In the genomic region with DNA sequence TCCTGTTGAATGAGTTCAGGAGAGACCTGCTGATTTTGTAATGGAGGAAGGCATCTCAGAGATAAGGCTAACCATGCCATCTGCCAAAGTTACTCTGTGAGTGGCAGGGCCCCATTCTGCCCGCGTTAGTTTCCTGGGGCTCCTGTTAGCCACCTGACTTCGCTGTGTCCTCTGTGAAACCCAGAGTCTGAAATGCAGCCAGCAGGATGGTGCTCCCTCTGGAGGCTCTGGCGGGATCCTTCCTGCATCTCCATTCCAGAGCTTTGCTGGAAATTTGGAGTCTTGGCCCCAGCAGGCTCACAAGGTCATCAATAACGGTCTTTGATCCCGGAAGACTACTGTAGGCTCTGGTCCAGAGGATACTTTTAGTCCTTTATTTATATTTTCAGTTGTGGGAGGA, we compare ENCODE assay signal across 11 mouse cellular contexts. TPM values are rescaled to one million over a fixed set of nuclear protein-coding genes. Genes with fewer than 3 reads are reported as not detected.
A peak's percentile ranks its signal among the peaks of the same experiment; 100 is the strongest.
DNase-seq lines count a peak whose midpoint lies in the region; ATAC-seq and TF ChIP-seq lines count a peak whose summit lies in the region.
"Had no signal": no experiment of that assay in that cellular context is flagged by ENCODE, and none has a peak within 500 bp of the region (broad histone marks: within the 10 kb centered on the region; RNA-seq: fewer than 3 reads in every experiment).

No protein-coding gene starts in this region.

- no peak overlapping the region for H3K4me3 ChIP-seq in forebrain, postnatal 0 days (ENCODE audit: low read depth, low read length)
- no peak overlapping the region for H3K4me3 ChIP-seq in forebrain, embryonic 15.5 days
- no peak overlapping the region for H3K4me3 ChIP-seq in midbrain, postnatal 0 days (ENCODE audit: low read depth, low read length)
- no peak overlapping the region for H3K4me3 ChIP-seq in midbrain, embryonic 13.5 days (replicated peaks)
- H3K4me3 ChIP-seq in heart, embryonic 12.5 days: no peak overlapping the region
- no peak overlapping the region for H3K4me3 ChIP-seq in olfactory bulb, adult 2 months (ENCODE audit: insufficient read depth, low read depth, low read length)
- no peak overlapping the region for H3K4me3 ChIP-seq in hindbrain, embryonic 14.5 days (replicated peaks; ENCODE audit: low read length)

- no peaks in the 10 kb centered on the region for H3K4me1 ChIP-seq in forebrain, postnatal 0 days (ENCODE audit: insufficient read depth)
- H3K4me1 ChIP-seq in forebrain, embryonic 15.5 days: no peaks in the 10 kb centered on the region
- no peaks in the 10 kb centered on the region for H3K4me1 ChIP-seq in midbrain, postnatal 0 days (ENCODE audit: insufficient read depth, low read length)
- no peaks in the 10 kb centered on the region; the same call in 1 of the 2 replicates for H3K4me1 ChIP-seq in midbrain, embryonic 13.5 days (replicated peaks)
- H3K4me1 ChIP-seq in heart, embryonic 12.5 days (replicated peaks): 0 out of 2 replicates have a peak, but pooled peaks cover 4% of the 10 kb centered on the region
- H3K4me1 ChIP-seq in olfactory bulb, adult 2 months (ENCODE audit: control insufficient read depth, insufficient read depth, low read length): peaks cover 16% of the 10 kb centered on the region; the same call in 1 of the 2 replicates
- H3K4me1 ChIP-seq in hindbrain, embryonic 14.5 days (replicated peaks; ENCODE audit: control insufficient read depth, insufficient read depth, low read length): no peaks in the 10 kb centered on the region; the same call in 1 of the 2 replicates

- TF ChIP-seq CTCF in forebrain, postnatal 0 days (IDR thresholded peaks at IDR 0.05; ENCODE audit: low read depth): peak; percentile 46
- TF ChIP-seq CTCF in midbrain, postnatal 0 days (IDR thresholded peaks at IDR 0.05): peak; percentile 59
- TF ChIP-seq CTCF in olfactory bulb, adult 2 months (IDR thresholded peaks at IDR 0.05; ENCODE audit: insufficient read depth, low read depth, low read length): peak; percentile 18; the same call in 1 of the 2 replicates

- no peaks in the 10 kb centered on the region for H3K9me3 ChIP-seq in forebrain, postnatal 0 days (ENCODE audit: low read length)
- no peaks in the 10 kb centered on the region for H3K9me3 ChIP-seq in forebrain, embryonic 15.5 days
- no peaks in the 10 kb centered on the region for H3K9me3 ChIP-seq in midbrain, postnatal 0 days (ENCODE audit: low read length)
- H3K9me3 ChIP-seq in midbrain, embryonic 13.5 days: no peaks in the 10 kb centered on the region
- 0 out of 2 replicates have a peak, but pooled peaks cover 5% of the 10 kb centered on the region for H3K9me3 ChIP-seq in heart, embryonic 12.5 days (replicated peaks)
- no peaks in the 10 kb centered on the region for H3K9me3 ChIP-seq in hindbrain, embryonic 14.5 days (ENCODE audit: control insufficient read depth, low read length)

- WGBS in forebrain, postnatal 0 days: 27% methylated on average over 6 of the region's 6 CpGs
- WGBS in forebrain, embryonic 15.5 days: 42% methylated on average over 6 of the region's 6 CpGs
- WGBS in midbrain, postnatal 0 days: 33% methylated on average over 6 of the region's 6 CpGs
- 38% methylated on average over 6 of the region's 6 CpGs for WGBS in midbrain, embryonic 13.5 days
- WGBS in heart, embryonic 12.5 days: 15% methylated on average over 6 of the region's 6 CpGs
- WGBS in olfactory bulb, adult 2 months: 34% methylated on average over 6 of the region's 6 CpGs
- 36% methylated on average over 6 of the region's 6 CpGs for WGBS in hindbrain, embryonic 14.5 days

- no peak overlapping the region for H3K27ac ChIP-seq in forebrain, postnatal 0 days (ENCODE audit: low read depth, low read length)
- no peak overlapping the region for H3K27ac ChIP-seq in forebrain, embryonic 15.5 days (replicated peaks)
- H3K27ac ChIP-seq in midbrain, postnatal 0 days (ENCODE audit: low read depth, low read length): no peak overlapping the region
- no peak overlapping the region for H3K27ac ChIP-seq in midbrain, embryonic 13.5 days
- H3K27ac ChIP-seq in heart, embryonic 12.5 days (ENCODE audit: poor library complexity, severe bottlenecking): no peak overlapping the region
- H3K27ac ChIP-seq in olfactory bulb, adult 2 months (ENCODE audit: insufficient read depth, low read depth, low read length): no peak overlapping the region
- H3K27ac ChIP-seq in hindbrain, embryonic 14.5 days: no peak overlapping the region

- no peak overlapping the region for H3K4me2 ChIP-seq in forebrain, postnatal 0 days (ENCODE audit: low read depth)
- H3K4me2 ChIP-seq in forebrain, embryonic 15.5 days (replicated peaks): no peak overlapping the region
- H3K4me2 ChIP-seq in midbrain, postnatal 0 days (ENCODE audit: low read depth, low read length, poor library complexity, severe bottlenecking): no peak overlapping the region
- H3K4me2 ChIP-seq in midbrain, embryonic 13.5 days (replicated peaks): no peak overlapping the region
- H3K4me2 ChIP-seq in heart, embryonic 12.5 days: peak overlapping the region; percentile 33
- no peak overlapping the region for H3K4me2 ChIP-seq in hindbrain, embryonic 14.5 days (replicated peaks)

- H3K9ac ChIP-seq in forebrain, postnatal 0 days: no peak overlapping the region
- no peak overlapping the region for H3K9ac ChIP-seq in forebrain, embryonic 15.5 days (replicated peaks)
- H3K9ac ChIP-seq in midbrain, postnatal 0 days (replicated peaks; ENCODE audit: low read length, poor library complexity, severe bottlenecking): no peak overlapping the region
- H3K9ac ChIP-seq in midbrain, embryonic 13.5 days (replicated peaks): no peak overlapping the region
- H3K9ac ChIP-seq in heart, embryonic 12.5 days: no peak overlapping the region
- H3K9ac ChIP-seq in hindbrain, embryonic 14.5 days: no peak overlapping the region

- H3K27me3 ChIP-seq in forebrain, postnatal 0 days (ENCODE audit: insufficient read depth, low read length): no peaks in the 10 kb centered on the region
- no peaks in the 10 kb centered on the region for H3K27me3 ChIP-seq in forebrain, embryonic 15.5 days
- no peaks in the 10 kb centered on the region for H3K27me3 ChIP-seq in midbrain, postnatal 0 days (ENCODE audit: insufficient read depth, low read length)
- H3K27me3 ChIP-seq in midbrain, embryonic 13.5 days: no peaks in the 10 kb centered on the region
- no peaks in the 10 kb centered on the region; the same call in 1 of the 2 replicates for H3K27me3 ChIP-seq in heart, embryonic 12.5 days (replicated peaks)
- no peaks in the 10 kb centered on the region for H3K27me3 ChIP-seq in hindbrain, embryonic 14.5 days (ENCODE audit: control insufficient read depth, insufficient read depth, low read length)
- H3K27me3 ChIP-seq: CH12.LX had no signal

- no peak for ATAC-seq in forebrain, postnatal 0 days
- ATAC-seq in forebrain, embryonic 15.5 days (replicated peaks): no peak
- no peak for ATAC-seq in midbrain, postnatal 0 days (ENCODE audit: low FRiP score)
- ATAC-seq in midbrain, embryonic 13.5 days: no peak
- ATAC-seq in heart, embryonic 12.5 days (ENCODE audit: insufficient number of reproducible peaks, low FRiP score): no peak
- ATAC-seq in hindbrain, embryonic 14.5 days (ENCODE audit: low FRiP score): no peak

- DNase-seq in forebrain, postnatal 0 days: no peak
- peak; percentile 30 for DNase-seq in midbrain, postnatal 0 days (ENCODE audit: low spot score)
- no peak for DNase-seq in yolk sac, embryonic 10.5 days (ENCODE audit: low spot score)
- no peak for DNase-seq in hindbrain, embryonic 14.5 days (ENCODE audit: low spot score)

- no peak for TF ChIP-seq POLR2A in olfactory bulb, adult 2 months (IDR thresholded peaks at IDR 0.05; ENCODE audit: insufficient read depth, low read depth, low read length)

- no peaks in the 10 kb centered on the region for H3K36me3 ChIP-seq in forebrain, postnatal 0 days (ENCODE audit: insufficient read depth)
- H3K36me3 ChIP-seq in forebrain, embryonic 15.5 days: no peaks in the 10 kb centered on the region
- H3K36me3 ChIP-seq in midbrain, postnatal 0 days (ENCODE audit: insufficient read depth, low read length): no peaks in the 10 kb centered on the region
- no peaks in the 10 kb centered on the region for H3K36me3 ChIP-seq in midbrain, embryonic 13.5 days
- H3K36me3 ChIP-seq in heart, embryonic 12.5 days: 0 out of 2 replicates have a peak, but pooled peaks cover 2% of the 10 kb centered on the region
- H3K36me3 ChIP-seq in hindbrain, embryonic 14.5 days (replicated peaks; ENCODE audit: control insufficient read depth, insufficient read depth): no peaks in the 10 kb centered on the region

RNA-seq across cellular contexts. Expression of a gene that starts 28.7 kb away (rescaled TPM):
- total RNA-seq in forebrain, postnatal 0 days (2014; rRNA removed): 1.5 and 4.0 TPM in 2 replicates
- polyA plus RNA-seq in forebrain, postnatal 0 days (2015; fragmentation: Nextera tagmentation; extraction: Ambion mirVana): 1.4 and 1.5 TPM in 2 replicates
- polyA plus RNA-seq in forebrain, embryonic 15.5 days (2015; fragmentation: Nextera tagmentation; extraction: Ambion mirVana): 0.98 and 1.1 TPM in 2 replicates
- total RNA-seq in midbrain, postnatal 0 days (2014; rRNA removed): 1.9 and 2.9 TPM in 2 replicates
- 1.1 and 1.3 TPM in 2 replicates for polyA plus RNA-seq in midbrain, postnatal 0 days (2015; fragmentation: Nextera tagmentation; extraction: Ambion mirVana)
- polyA plus RNA-seq in midbrain, embryonic 13.5 days (2015; fragmentation: Nextera tagmentation; extraction: Ambion mirVana): 0.36 and 0.50 TPM in 2 replicates
- 5.4 and 5.5 TPM in 2 replicates for polyA plus RNA-seq in heart, embryonic 12.5 days (2016; fragmentation: Nextera tagmentation; extraction: Ambion mirVana)
- polyA plus RNA-seq in olfactory bulb, adult 2 months (2012; ENCODE audit: insufficient read depth, insufficient read length, low replicate concordance, missing spikeins): not detected in 2 replicates
- polyA plus RNA-seq in hindbrain, embryonic 14.5 days (2014; fragmentation: Nextera tagmentation; extraction: Ambion mirVana): 0.63 and 1.3 TPM in 2 replicates

RNA-seq across cellular contexts. Expression of a gene that starts 34.5 kb away (rescaled TPM):
- not detected in 2 replicates for total RNA-seq in forebrain, postnatal 0 days (2014; rRNA removed)
- polyA plus RNA-seq in forebrain, postnatal 0 days (2015; fragmentation: Nextera tagmentation; extraction: Ambion mirVana): not detected in 2 replicates
- not detected in 2 replicates for polyA plus RNA-seq in forebrain, embryonic 15.5 days (2015; fragmentation: Nextera tagmentation; extraction: Ambion mirVana)
- total RNA-seq in midbrain, postnatal 0 days (2014; rRNA removed): not detected in 2 replicates
- not detected in 2 replicates for polyA plus RNA-seq in midbrain, postnatal 0 days (2015; fragmentation: Nextera tagmentation; extraction: Ambion mirVana)
- polyA plus RNA-seq in midbrain, embryonic 13.5 days (2015; fragmentation: Nextera tagmentation; extraction: Ambion mirVana): 0.15 and 0.20 TPM in 2 replicates
- not detected in 2 replicates for polyA plus RNA-seq in heart, embryonic 12.5 days (2016; fragmentation: Nextera tagmentation; extraction: Ambion mirVana)
- not detected in 2 replicates for polyA plus RNA-seq in olfactory bulb, adult 2 months (2012; ENCODE audit: insufficient read depth, insufficient read length, low replicate concordance, missing spikeins)
- polyA plus RNA-seq in hindbrain, embryonic 14.5 days (2014; fragmentation: Nextera tagmentation; extraction: Ambion mirVana): not detected in 2 replicates
- total RNA-seq: CH12.LX; layer of hippocampus, postnatal 25 days had no signal
- polyA plus RNA-seq: embryonic facial prominence, embryonic 11.5 days had no signal
